Comparison of ENCODE assay signal across 12 mouse cellular contexts in the genomic region with DNA sequence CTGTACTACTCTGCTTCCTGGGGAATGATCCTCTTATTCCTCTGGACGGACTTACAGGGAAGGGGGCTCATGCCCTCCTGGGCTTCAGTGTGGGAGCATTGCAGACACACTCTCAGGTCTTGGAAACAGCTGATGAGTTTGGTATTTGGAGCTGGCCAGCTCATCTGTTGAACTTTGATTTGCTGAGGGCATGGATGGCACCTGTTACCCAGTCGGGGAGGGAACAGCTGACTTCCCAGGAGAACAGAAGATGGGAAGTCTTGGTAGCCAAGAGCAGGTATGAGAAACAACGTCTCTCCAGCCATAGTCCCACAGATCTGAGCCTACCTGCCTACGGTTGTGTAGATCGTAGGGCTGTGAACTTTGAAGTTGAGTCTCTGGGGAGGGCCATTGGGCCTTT. TPM values are rescaled to one million over a fixed set of nuclear protein-coding genes. Genes with fewer than 3 reads are reported as not detected.
DNase-seq lines count a peak whose midpoint lies in the region.
"Had no signal": no experiment of that assay in that cellular context is flagged by ENCODE, and none has a peak within 500 bp of the region (broad histone marks: within the 10 kb centered on the region; RNA-seq: fewer than 3 reads in every experiment).

No protein-coding gene starts in this region.

- peak; percentile 30 for DNase-seq in cerebellum, adult 9-11 months
- no peak for DNase-seq in cerebellum, adult 11-12 months
- peak; percentile 36 for DNase-seq in kidney, adult 11 months
- DNase-seq in kidney, adult 18-20 months: no peak
- peak; percentile 41 to 66 for DNase-seq in kidney, postnatal 36 days
- DNase-seq in kidney, postnatal 4 days: no peak
- DNase-seq in layer of hippocampus, postnatal 10 days (ENCODE audit: low spot score in 2 of 2): no peak
- DNase-seq: adrenal gland, postnatal 10 days; gastrocnemius, postnatal 10 days; heart, adult 18-20 months; heart, postnatal 10 days; heart, postnatal 4 days had no signal

RNA-seq across cellular contexts. Expression of a gene that starts 44.1 kb away (rescaled TPM):
- total RNA-seq in layer of hippocampus, postnatal 10 days (2021): 100 to 1,000 TPM; 164 to 169 TPM

Comparison
In these comparisons a context has a peak if more than half of its experiments do, and no peak if none do; other contexts are left out.
1. DNase-seq: peak in cerebellum, adult 9-11 months (single experiment), kidney, adult 11 months (single experiment) and kidney, postnatal 36 days (2 of 2); none in cerebellum, adult 11-12 months (single experiment), kidney, adult 18-20 months (single experiment), kidney, postnatal 4 days (0 of 2) and layer of hippocampus, postnatal 10 days (0 of 2).